Mouse (Mus musculus): ENCODE measurements around the gene Zfp536.

DNA sequence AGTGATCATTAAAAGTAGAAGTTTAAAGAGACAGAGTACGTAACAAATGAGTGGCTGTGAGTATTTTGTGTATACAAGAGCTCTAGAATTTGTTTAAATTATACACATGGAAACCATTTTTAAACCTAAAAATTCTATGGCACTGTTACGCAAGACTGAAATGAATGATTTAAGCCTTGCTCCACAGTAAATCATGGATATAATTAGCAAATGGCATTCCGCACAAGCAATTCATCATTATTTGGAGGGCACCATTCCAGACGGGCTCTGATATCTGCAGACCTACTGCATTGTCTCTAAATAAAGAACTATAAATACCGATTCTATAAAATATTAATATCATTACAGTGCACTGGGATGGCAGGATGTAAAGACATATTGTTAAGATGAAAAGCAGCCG is 292.3 kb downstream of the Zfp536 start:
- TF ChIP-seq CTCF (IDR thresholded peaks at IDR 0.05; ENCODE audit: low read depth) (no peak), EP300 (IDR thresholded peaks at IDR 0.05; ENCODE audit: low read depth) (no peak)

Measured in heart, postnatal 0 days (tissue).